ENCODE assay signal across 9 mouse cellular contexts in the genomic region with DNA sequence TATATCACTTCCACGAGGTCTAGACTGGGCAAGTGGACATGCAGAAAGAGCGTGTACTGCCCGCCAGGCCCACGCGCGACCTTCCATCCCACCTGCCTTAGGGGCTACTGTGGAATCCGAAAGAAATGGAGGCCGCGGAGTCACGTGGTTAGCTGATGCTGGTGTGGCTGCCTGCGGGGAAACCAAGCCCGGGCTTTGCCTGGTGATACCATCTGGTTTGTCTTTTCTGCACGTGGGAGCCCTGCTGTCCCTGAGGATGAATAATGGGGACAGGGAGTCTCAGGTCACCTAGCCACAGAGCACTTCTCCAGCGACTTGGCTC.
DNase-seq lines count a peak whose midpoint lies in the region; ATAC-seq and TF ChIP-seq lines count a peak whose summit lies in the region.
"Had no signal": no experiment of that assay in that cellular context is flagged by ENCODE, and none has a peak within 500 bp of the region (broad histone marks: within the 10 kb centered on the region; RNA-seq: fewer than 3 reads in every experiment).

No protein-coding gene starts in this region.

- peak overlapping the region; percentile 78 for H3K4me2 ChIP-seq in neural tube, embryonic 11.5 days (ENCODE audit: low read depth)
- H3K4me2 ChIP-seq in intestine, postnatal 0 days (replicated peaks; ENCODE audit: low read depth), result peak overlapping the region; percentile 87
- H3K4me2 ChIP-seq in neural tube, embryonic 14.5 days (ENCODE audit: low read depth, low read length), result peak overlapping the region; percentile 68; the same call in 1 of the 2 replicates

- WGBS in cerebellum, adult 2 months, result 24% methylated on average over 14 of the region's 14 CpGs
- 20% methylated on average over 14 of the region's 14 CpGs for WGBS in neural tube, embryonic 11.5 days
- 27% methylated on average over 14 of the region's 14 CpGs for WGBS in intestine, postnatal 0 days
- WGBS in neural tube, embryonic 14.5 days, result 15% methylated on average over 14 of the region's 14 CpGs

- DNase-seq in cerebellum, adult 2 months, result peak in 1 of 2 experiments; percentile 52
- no peak for DNase-seq in cerebellum, adult 18-20 months
- no peak for DNase-seq in neural tube, embryonic 11.5 days (ENCODE audit: low spot score)
- no peak for DNase-seq in neural tube, embryonic 10.5 days (ENCODE audit: extremely low spot score, low spot score)
- DNase-seq in adrenal gland, adult 2 months, result no peak

- 0 out of 2 replicates have a peak, but pooled peaks have one; percentile 45 for ATAC-seq in neural tube, embryonic 11.5 days (ENCODE audit: insufficient read depth, low FRiP score, low TSS enrichment)
- 0 out of 2 replicates have a peak, but pooled peaks have one; percentile 4 for ATAC-seq in intestine, postnatal 0 days
- ATAC-seq in neural tube, embryonic 14.5 days (ENCODE audit: low read depth), result no peak
- no peak for ATAC-seq in megakaryocyte progenitor cell, adult 5-6 weeks (replicated peaks; ENCODE audit: poor library complexity)

- H3K27ac ChIP-seq in cerebellum, adult 2 months (ENCODE audit: insufficient read depth, low read length), result no peak overlapping the region
- no peak overlapping the region for H3K27ac ChIP-seq in neural tube, embryonic 11.5 days (ENCODE audit: low read depth, low read length)
- no peak overlapping the region for H3K27ac ChIP-seq in intestine, postnatal 0 days (ENCODE audit: low read depth, low read length)
- H3K27ac ChIP-seq in neural tube, embryonic 14.5 days (ENCODE audit: low read depth, low read length), result no peak overlapping the region

- no peak for TF ChIP-seq POLR2A in cerebellum, adult 2 months (IDR thresholded peaks at IDR 0.05; ENCODE audit: borderline replicate concordance, insufficient read depth, low read length)

- no peak for TF ChIP-seq CTCF in cerebellum, adult 2 months (IDR thresholded peaks at IDR 0.05; ENCODE audit: borderline replicate concordance, insufficient read depth, low read depth, low read length)
- no peak for TF ChIP-seq CTCF in intestine, postnatal 0 days (IDR thresholded peaks at IDR 0.05; ENCODE audit: low read depth)

- no peaks in the 10 kb centered on the region for H3K27me3 ChIP-seq in cerebellum, adult 2 months (ENCODE audit: control insufficient read depth, insufficient read depth, low read length)
- no peaks in the 10 kb centered on the region; the same call in 1 of the 2 replicates for H3K27me3 ChIP-seq in neural tube, embryonic 11.5 days (ENCODE audit: control insufficient read depth, insufficient read depth, low read length)
- no peaks in the 10 kb centered on the region for H3K27me3 ChIP-seq in intestine, postnatal 0 days (replicated peaks; ENCODE audit: control insufficient read depth, insufficient read depth, low read length)
- H3K27me3 ChIP-seq in neural tube, embryonic 14.5 days (ENCODE audit: control insufficient read depth, insufficient read depth, low read length), result no peaks in the 10 kb centered on the region

- H3K9ac ChIP-seq in neural tube, embryonic 11.5 days (ENCODE audit: low read length), result no peak overlapping the region; the same call in 1 of the 2 replicates
- no peak overlapping the region for H3K9ac ChIP-seq in intestine, postnatal 0 days (ENCODE audit: low read depth, low read length)
- H3K9ac ChIP-seq in neural tube, embryonic 14.5 days (replicated peaks; ENCODE audit: low read depth, low read length), result no peak overlapping the region

- peak overlapping the region; percentile 42 for H3K4me3 ChIP-seq in cerebellum, adult 2 months (replicated peaks; ENCODE audit: insufficient read depth, low read depth, low read length)
- peak overlapping the region; percentile 33; the same call in 1 of the 2 replicates for H3K4me3 ChIP-seq in neural tube, embryonic 11.5 days (ENCODE audit: low read depth, low read length)
- peak overlapping the region; percentile 44 for H3K4me3 ChIP-seq in intestine, postnatal 0 days (ENCODE audit: low read depth, low read length)
- no peak overlapping the region for H3K4me3 ChIP-seq in neural tube, embryonic 14.5 days (ENCODE audit: low read depth, low read length)
- H3K4me3 ChIP-seq: erythroblast, embryonic 14.5 days had no signal

- H3K4me1 ChIP-seq in cerebellum, adult 2 months (ENCODE audit: control insufficient read depth, insufficient read depth, low read length), result peaks cover 11% of the 10 kb centered on the region
- peaks cover 11% of the 10 kb centered on the region; the same call in 1 of the 2 replicates for H3K4me1 ChIP-seq in neural tube, embryonic 11.5 days (ENCODE audit: control insufficient read depth, insufficient read depth, low read length)
- H3K4me1 ChIP-seq in intestine, postnatal 0 days (replicated peaks; ENCODE audit: control insufficient read depth, insufficient read depth, low read length), result 0 out of 2 replicates have a peak, but pooled peaks cover 3% of the 10 kb centered on the region
- peaks cover 18% of the 10 kb centered on the region for H3K4me1 ChIP-seq in neural tube, embryonic 14.5 days (ENCODE audit: control insufficient read depth, insufficient read depth, low read length)

- no peaks in the 10 kb centered on the region for H3K36me3 ChIP-seq in neural tube, embryonic 11.5 days (ENCODE audit: control insufficient read depth, insufficient read depth, low read length)
- no peaks in the 10 kb centered on the region for H3K36me3 ChIP-seq in intestine, postnatal 0 days (ENCODE audit: control insufficient read depth, insufficient read depth)
- H3K36me3 ChIP-seq in neural tube, embryonic 14.5 days (ENCODE audit: control insufficient read depth, insufficient read depth, low read length), result no peaks in the 10 kb centered on the region

- no peaks in the 10 kb centered on the region for H3K9me3 ChIP-seq in neural tube, embryonic 11.5 days (ENCODE audit: control insufficient read depth, low read length)
- H3K9me3 ChIP-seq in intestine, postnatal 0 days (ENCODE audit: control insufficient read depth), result no peaks in the 10 kb centered on the region
- no peaks in the 10 kb centered on the region for H3K9me3 ChIP-seq in neural tube, embryonic 14.5 days (ENCODE audit: control insufficient read depth, low read length)

Comparison
In these comparisons a context has a peak if more than half of its experiments do, and no peak if none do; other contexts are left out.
1. ATAC-seq: peak in neural tube, embryonic 11.5 days (single experiment) and intestine, postnatal 0 days (single experiment); none in neural tube, embryonic 14.5 days (single experiment) and megakaryocyte progenitor cell, adult 5-6 weeks (single experiment).
2. Peak in every context shown above with its lines, with median percentiles within 50 percentile points of each other: H3K4me2 ChIP-seq.